Mouse (Mus musculus): ENCODE data around the gene Churc1.
"Not testable (repeated sequence)": the region's sequence is repeated elsewhere in the genome, so short reads cannot be mapped to it uniquely, and the experiment has no call there.

Gene Churc1

DNA sequence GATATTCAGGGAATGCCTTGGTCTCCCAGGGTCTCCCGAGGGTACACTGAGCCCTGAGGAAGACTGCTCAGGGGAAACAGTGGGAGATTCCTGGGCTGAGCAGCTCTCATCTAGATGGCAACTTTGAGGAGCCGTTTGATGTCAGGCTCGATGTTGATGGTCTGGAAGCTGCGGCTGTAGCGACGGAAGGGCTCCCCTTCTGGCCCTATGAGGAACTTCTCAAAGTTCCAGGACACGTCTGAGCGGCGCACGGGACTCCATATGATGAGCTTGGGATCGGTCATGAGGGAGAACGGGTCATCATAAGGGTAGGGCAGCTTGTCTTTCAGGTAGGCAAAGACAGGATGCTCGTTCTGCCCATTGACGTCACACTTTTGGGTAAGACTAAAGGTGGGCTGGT is 27.2 kb downstream of the Churc1 start:
- DNase-seq (ENCODE audit: low spot score in 2 of 2) = not testable (repeated sequence)

DNA sequence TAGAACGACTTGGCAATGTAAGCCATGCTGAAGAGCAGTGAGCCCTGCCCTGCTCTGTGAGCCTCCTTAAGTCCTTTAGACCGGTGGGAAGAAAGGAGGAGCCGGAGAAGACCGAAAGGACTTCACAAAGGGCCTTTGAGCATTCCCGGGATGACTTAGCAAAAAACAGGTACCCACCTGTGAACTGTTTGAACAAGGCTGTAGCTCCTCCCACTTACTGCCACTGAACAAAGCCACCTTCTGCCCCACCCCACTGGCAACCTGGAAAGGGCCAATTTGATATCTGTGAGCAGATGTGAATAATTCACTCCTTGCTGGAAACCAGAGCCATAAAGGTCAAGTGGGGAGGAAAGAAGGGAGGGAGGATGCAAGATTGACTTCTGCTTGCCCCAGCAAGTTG is 30.0 kb downstream of the Churc1 start, which contains the start of gene Gpx2:
TSS of gene Gpx2 (minus strand) at position 205 of the 400 bp plus-strand sequence.
- no peak for DNase-seq (ENCODE audit: low spot score in 2 of 2)

DNA sequence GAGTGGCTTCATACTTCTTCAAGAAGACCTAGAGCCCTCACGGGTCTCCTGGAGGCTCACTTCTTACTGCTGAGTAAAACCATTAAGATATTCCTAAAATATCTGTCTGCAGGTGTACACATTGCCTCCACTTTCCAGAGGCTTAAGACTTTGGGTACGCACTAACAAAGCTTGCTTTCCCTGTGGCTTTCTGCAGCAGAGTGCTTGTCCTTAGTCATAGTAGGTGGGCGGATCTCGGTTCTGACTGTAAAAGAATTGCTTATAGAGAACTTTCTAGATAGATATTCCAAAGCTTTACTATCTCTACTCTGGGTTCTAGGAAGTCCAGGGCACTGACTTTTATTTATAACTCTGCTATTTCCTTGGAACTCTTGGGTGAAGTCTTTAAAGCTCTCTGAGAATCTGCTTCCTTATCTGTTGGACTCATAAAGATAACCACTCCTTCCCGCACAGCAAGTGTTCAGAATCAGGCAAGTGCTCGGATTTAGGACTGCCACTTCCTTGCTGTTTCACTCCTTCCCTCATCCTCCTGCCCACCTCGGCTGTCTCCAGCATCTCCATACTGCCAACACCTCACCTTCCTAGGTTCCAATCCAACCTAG is 31.7 kb downstream of the Churc1 start:
- DNase-seq (ENCODE audit: low spot score in 2 of 2) = no peak

DNA sequence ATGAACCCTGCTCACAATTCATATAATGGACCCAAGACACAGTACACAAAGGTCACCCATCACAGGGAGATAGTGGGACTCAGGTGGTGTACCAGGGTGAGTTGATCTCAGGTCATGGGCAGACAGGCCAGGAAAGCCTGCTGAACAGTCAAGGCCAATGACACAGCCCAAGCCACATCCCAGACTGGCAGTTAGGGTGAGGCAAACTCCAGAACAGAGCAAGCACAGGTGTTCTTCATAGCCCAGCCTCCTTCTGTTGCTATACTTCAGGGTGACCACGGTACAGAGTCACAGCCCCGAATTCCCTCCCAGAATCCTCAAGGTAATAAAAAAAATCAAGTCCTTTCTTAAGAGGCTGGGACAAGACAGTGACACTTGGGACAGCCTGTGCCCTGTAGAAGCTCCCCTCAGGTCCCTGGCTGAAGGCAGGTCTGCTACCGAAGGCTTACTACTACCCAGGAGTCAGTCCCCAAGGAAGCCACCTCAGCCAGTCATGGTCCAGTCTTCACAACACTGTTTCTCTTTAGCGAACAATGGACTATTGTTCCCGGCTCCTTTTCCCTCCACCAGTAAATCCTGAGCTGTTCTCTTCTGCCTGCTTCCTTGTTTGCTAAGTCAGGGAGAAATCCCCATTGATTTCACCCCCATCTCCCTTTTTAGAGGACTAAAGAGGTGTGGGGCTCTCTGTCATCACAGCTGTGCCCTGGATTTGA is 32.8 kb downstream of the Churc1 start:
- no peak for DNase-seq (ENCODE audit: low spot score in 2 of 2)

DNA sequence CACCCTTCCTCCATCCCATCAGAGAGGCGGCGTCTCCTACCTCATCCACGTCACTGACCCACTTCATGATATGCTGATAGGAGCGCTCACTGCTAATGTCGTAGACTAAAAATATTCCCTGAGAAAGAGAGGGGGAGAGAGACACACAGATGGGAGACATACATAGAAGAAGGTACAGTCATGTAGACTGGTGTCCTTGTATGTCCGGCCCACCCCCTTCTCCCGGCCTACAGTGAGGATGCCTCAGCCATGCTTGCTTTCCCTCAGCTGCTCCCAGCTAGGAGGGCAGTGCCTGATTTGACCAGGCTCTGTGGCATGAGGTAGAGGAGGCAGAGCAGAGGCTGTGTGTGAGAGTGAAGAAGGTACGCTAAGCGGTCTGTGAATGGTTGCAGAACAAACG is 37.7 kb downstream of the Churc1 start:
- no peak for DNase-seq (ENCODE audit: low spot score in 2 of 2)

DNA sequence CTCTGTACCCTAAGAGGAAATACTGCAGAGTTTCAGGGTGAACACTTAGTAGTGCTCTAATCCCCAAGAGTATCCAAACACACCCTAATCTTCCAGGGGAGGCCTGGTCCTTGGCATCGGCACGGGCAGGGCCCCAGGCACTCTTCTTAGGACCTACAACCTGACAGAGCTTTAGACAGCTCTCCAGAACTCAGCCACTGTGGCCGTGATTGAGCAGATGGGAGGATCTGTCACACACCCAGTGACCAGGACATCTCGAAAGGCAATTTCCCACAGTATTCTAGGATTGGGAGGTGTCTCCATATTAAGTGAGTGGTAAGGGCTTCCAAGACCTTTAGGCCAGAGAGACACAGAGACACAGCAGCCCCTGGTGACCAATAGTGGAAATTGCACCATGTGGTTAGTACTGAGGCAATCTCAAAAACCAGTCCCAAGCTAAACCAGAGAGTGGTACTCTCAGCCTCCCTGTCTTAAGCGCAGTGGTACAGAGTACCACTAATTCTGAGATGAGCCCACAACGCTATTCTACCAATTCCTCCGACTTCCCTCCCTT is 38.4 kb downstream of the Churc1 start:
- peak; percentile 15 to 48 for DNase-seq (ENCODE audit: low spot score in 2 of 2)

DNA sequence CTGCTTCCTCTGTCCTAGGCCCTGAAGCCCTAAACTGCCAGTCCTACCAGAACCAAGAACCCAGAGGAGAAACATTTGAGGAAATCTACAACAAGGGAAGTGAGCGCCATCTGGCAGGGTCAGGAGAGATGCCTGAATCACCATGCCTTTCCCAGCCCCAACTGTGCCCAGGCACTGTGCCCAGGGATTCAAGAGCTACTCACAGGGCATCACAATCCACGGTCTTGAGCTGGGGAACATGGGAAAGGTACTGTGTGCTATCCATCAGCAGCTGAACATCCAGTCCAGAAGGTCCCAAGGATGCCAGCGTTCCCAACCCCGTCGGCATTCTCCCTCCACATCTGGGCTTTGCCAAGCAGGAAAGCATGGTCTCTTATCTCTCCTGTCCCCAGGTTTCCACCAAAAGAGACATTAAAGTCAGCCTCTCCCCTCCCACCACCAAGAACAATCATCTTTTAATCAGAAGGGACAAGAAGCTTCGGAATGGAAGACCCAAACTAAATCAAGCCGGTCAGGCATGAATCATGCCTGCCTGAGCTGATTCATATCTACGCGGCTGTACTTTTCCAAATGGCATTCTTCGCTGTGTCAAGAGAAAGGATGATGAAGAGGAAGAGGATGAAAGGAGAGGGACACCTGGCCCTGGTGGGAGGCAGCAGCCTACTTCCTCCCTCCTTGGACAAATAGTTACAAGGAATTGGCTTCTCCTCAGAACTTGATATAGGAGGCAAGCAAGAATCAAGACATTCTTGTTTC is 39.9 kb downstream of the Churc1 start:
- DNase-seq (ENCODE audit: low spot score in 2 of 2) = no peak

DNA sequence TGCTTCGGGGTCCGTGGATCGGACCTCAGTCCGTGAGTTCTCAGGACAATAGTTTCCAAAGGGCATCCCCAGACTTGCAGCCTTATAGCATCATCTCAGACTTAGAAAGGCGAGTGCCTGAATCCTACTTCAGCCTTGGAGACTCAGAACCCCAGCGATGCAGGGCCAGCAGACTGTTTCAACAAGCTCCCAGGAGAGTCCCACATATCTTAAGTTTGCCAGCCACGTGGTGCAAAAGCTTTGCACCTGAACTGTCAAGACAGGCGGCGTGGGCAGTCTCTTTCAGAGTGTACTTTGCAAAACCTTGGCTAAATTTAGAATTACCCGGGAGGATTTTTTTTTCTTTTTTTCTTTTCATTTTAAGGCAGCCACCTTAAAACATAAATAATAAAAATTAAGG is 42.5 kb downstream of the Churc1 start:
- DNase-seq (ENCODE audit: low spot score in 2 of 2) = no peak

DNA sequence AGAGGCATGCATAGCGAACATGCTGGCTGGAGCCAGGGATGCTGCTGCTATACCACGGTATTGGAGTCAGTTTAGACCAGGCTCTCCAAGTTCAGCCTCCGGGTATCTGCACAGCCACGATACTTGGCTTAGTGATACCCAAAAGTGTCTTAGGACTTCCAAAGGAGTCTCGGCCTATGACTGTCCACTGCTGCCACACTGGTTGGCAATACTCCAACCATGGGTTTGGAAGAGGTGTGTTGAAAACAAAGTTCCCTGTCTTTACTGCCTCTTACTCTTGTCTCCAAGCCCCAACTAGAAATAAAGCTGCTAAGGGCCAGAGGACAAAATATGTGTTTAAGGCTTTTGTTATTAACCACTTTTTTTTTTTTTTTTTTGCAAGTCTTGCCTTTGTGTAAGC is 45.2 kb downstream of the Churc1 start:
- DNase-seq (ENCODE audit: low spot score in 2 of 2) = no peak

DNA sequence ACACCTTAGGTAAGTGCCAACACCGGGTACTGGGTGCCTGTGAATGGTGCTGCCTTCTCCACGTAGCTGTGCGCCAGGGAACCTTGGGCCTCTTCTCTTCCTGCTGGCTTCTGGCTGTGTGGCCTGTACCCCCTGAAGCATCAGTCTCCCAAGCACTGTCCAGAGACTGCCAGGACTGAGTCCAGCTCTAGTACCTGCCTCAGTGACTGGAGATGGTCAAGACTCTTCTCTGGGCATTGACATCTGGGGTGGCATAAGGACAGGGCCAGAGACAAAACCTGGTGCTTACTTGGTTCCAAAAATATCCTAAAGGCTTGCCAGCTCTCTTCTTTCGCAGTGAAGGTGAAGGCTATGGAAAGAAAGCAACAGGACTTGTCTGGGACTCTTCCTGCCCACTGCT is 45.7 kb downstream of the Churc1 start:
- DNase-seq (ENCODE audit: low spot score in 2 of 2) = no peak

DNA sequence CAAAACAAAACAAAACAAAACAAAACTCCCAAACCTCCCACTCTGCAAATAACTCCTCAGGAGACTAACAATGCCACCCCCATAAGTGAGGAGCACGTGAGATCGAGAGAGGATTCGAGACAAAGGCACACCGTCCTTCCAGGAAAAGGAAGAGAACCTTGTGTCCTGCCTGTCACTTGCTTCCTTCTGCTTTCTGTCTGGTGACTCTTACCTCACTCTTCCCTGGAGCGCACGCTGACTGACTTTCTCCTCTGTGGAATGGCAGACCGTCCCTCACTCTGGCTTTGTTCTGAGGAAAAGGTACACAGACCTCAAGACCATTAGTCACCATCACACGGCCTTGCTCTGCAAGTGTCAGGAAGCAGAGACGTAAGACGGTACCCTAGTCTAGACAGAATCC is 48.2 kb downstream of the Churc1 start:
- no peak for DNase-seq (ENCODE audit: low spot score in 2 of 2)

DNA sequence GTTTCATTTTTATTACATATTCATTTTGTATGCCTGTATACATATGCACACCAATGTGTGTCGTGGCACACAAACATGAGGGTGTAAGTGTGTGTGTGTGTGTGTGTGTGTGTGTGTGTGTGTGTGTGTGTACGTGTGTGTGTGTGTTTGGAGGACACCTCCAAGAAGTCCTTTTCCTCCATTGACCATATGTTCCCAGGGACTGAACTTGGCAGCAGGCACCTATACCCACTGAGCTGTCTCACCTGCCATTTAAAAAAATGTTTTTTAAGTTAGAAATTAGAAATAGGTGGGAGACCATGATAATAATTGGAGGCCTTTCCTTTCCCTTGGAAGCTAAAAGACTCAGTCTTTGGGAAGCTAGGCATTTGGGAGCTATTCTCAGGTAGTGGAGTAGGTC is 48.8 kb downstream of the Churc1 start:
- no peak for DNase-seq (ENCODE audit: low spot score in 2 of 2)

DNA sequence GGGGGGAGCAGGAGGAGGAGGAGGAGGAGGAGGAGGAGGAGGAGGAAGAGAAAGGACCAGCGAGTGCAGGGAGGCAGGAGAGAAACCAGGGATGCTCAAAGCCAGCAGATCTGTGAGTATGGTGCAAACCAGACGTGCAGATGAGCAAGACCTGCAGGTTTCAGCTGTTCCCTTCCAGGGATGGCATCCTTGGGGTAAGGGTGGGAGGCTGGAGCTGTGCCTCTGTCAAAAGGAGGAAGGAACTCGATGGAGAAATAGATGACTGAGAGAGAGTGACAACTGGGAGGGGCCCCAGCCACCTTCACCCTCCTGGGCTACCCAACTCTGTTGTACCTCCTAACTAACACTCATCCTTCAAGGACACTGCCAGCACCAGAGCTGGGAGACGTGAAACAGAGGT is 51.4 kb downstream of the Churc1 start:
- no peak for DNase-seq (ENCODE audit: low spot score in 2 of 2)

DNA sequence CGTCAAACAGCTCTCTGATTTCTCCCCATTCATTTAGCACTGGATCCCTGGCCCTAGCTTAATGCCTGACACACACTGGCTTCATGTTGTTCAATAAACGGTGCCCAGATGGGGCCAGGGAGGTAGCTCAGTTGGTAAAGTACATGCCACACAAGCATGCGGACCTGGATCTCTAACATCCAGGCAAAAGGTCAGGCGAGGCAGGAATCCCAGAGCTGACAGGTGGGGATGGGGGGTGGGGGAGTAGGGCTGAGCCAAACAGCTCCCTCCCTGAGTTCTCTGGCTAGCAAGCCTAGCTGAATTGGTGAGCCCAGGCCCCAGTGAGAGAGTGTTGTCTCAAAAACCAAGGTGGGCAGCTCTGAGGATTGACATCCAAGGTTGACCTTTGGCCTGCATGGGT is 51.8 kb downstream of the Churc1 start:
- no peak for DNase-seq (ENCODE audit: low spot score in 2 of 2)

DNA sequence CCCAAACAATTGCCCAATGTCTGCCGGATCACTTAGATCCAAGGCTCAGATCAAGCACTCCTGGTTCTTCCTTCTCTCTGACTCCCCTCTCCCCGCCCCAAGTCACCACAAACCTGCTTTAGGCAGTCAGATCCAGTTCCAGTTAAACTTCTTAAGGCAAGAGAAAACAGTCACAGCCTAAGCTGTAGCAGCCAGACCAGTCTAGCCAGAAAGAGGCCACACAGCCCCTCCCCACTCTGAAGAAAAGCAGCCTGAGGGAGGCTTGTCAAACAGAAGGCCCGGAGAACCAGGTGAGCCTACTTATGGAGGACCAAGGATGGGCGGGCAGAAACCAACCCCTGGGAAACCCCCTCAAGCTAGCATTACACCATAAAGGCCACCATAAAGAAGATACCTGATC is 52.8 kb downstream of the Churc1 start:
- DNase-seq (ENCODE audit: low spot score in 2 of 2) = no peak

DNA sequence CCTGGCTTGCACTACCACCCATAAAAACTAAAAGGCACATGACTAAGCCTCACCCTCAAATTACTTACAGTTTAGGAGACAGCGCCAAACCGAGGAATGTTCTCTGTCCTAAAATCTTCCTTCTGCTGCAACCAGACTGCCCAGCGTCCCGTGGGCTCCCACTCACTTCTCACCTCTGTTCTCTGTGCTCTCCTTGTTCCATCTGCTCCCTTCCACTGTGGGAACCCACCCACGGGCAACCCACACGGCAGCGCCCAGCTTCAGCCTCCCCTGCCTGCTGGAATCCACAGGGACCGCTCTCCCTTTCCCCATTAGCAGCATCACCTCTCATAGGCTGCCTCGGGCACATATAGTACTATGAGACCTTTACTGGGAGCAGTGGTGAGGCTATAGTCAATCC is 53.6 kb downstream of the Churc1 start:
- DNase-seq (ENCODE audit: low spot score in 2 of 2) = no peak

DNA sequence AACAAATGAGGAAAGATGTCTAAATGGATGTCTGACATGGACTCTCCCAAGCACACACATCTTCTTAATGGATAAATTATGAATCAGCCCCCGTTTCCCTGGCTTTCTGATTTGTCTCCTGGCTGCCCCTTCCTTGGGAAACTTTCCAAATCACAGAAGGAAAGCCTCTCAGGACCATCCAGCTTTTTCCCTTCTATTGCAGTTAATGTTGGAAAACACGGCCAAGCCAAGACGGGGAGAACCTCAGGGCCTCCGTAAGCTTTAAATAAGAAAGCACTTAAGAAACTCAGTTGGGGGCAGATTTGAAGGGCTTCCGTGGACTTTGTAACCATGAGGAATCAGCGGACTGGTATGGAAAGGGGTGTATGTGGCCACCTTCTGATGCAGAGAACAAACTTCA is 54.5 kb downstream of the Churc1 start:
- DNase-seq (ENCODE audit: low spot score in 2 of 2) = no peak

DNA sequence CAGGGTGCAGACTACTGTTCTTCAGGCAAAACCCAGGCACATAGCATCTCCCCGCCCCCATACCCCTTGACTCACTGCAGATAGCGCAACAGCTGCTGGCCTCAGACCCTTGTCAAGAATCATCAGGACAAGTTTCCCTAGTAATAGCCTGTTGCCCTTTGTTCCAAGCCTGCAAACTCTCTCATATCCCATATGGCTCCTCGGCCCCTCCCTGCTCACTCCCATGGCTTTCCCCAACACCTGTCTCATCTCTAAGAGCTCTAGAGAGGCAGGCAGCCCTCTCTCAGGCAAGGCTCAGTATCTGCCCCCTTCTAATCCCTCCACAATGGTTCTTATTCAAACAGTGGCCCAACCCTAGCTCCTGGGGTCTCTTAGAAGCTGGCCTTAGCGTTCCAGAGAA is 55.3 kb downstream of the Churc1 start:
- no peak for DNase-seq (ENCODE audit: low spot score in 2 of 2)

DNA sequence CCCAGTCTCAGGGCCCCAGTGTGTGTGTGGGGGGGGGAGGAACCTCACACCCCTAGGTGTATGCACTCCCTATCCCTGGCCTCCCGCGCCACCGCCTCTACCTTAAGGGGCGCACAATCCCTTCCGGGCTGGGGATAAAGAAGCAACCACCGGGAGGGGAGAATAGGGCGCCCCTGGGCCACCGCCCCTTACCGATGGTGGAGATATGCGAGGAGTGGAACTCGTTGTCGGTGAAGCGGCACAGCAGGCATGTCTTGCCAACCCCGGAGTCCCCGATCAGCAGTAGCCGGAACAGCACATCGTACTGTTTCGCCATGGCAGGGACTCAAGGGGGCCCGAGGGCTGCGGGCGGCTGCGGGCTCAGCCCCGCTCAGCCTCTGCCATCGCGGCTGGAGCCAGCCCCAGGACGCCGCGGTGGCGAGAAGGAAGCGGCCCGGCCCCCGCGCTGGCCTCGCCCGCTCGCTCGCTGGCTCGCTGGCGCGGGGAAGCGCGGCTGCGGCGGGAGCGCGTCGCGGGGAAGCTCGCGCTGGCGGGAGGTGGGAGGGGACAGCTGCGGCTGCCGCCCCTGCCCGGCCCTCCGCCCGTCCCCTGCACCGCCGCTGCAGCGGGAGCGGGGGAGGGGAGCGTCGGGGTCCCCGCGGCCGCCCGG is 56.8 kb downstream of the Churc1 start:
- peak in 1 of 2 experiments; percentile 13 for DNase-seq (ENCODE audit: low spot score in 2 of 2)

DNA sequence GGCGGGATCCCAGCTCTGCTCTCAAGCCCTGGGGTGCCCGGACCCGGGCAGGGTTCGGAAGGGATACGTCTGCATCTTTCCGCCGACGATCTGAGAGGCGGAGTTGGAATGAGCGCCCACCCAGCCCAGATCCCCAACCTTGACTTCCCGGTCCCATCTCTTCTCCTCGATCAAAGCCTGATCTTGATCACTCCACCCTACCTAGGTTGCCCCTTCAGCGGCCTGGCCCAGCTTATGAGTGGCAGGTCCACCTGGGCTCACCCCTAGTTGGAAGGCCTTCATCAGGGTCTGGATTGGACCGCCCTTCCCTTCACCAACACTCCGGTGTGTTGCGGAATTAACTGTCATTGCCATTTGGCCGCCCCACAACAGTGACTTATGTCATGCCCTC is 57.3 kb downstream of the Churc1 start, which contains the start of gene Rab15:
TSS of gene Rab15 (minus strand) at position 258 of the 391 bp plus-strand sequence.
- DNase-seq (ENCODE audit: low spot score in 2 of 2) = no peak

DNA sequence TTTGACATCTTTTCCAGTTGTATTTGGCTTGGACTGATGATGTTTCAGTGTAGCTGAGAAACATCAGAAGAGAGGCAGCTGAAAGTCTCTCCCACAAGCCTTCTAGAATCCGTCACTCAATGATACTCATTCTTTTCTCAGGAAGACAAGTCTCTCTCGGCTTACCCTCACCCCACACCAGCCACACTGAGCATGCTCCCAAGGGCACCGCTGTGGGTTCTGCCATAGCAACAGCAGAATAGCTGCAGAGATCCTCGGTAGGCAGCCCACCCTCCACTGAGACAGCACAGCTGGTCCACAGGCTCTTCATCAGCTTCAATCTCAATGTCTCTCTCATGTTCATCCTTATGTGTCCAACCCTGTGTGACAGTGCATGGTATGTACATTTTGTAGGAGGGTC is 59.9 kb downstream of the Churc1 start:
- DNase-seq (ENCODE audit: low spot score in 2 of 2) = no peak

DNA sequence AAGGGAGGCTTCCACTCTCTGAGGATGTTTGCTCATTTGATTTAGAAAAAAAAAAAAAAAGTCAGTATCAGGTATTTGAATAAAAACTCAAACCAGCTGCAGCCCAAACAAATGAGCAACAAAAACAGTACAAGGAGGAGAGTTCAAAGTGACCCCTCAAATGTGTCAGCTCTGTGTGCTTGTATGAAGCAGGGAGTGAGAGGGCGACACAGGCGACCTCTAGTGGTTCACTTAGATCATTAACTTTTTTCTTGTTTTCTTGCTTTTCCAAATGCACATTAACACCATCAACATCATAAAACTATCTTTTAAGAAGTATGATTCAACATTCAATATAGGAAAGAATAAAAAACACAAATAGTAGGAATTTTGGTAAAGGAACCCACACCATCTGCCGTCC is 67.4 kb downstream of the Churc1 start:
- peak in 1 of 2 experiments; percentile 43 for DNase-seq (ENCODE audit: low spot score in 2 of 2)
